Comparison of ENCODE assay signal across 31 mouse cellular contexts in genomic region chr2:86395114-86395513, GRCm38 (mm10). TPM values are rescaled to one million over a fixed set of nuclear protein-coding genes. Genes with fewer than 3 reads are reported as not detected.
"Had no signal": no experiment of that assay in that cellular context is flagged by ENCODE, and none has a peak within 500 bp of the region (broad histone marks: within the 10 kb centered on the region; RNA-seq: fewer than 3 reads in every experiment).

No protein-coding gene starts in this region.

- H3K4me1 ChIP-seq: heart, embryonic 10.5 days; heart, embryonic 12.5 days; hindbrain, embryonic 10.5 days; hindbrain, embryonic 15.5 days; intestine, embryonic 15.5 days; limb, embryonic 12.5 days; liver, embryonic 13.5 days; liver, embryonic 15.5 days had no signal

- H3K9me3 ChIP-seq: heart, embryonic 10.5 days; heart, embryonic 12.5 days; hindbrain, embryonic 10.5 days; hindbrain, embryonic 15.5 days; intestine, embryonic 15.5 days; limb, embryonic 12.5 days; liver, embryonic 13.5 days; liver, embryonic 15.5 days had no signal

- H3K27me3 ChIP-seq: heart, embryonic 12.5 days; hindbrain, embryonic 15.5 days; intestine, embryonic 15.5 days; limb, embryonic 12.5 days; liver, embryonic 13.5 days; liver, embryonic 15.5 days had no signal

- H3K36me3 ChIP-seq: heart, embryonic 10.5 days; heart, embryonic 12.5 days; hindbrain, embryonic 10.5 days; hindbrain, embryonic 15.5 days; intestine, embryonic 15.5 days; limb, embryonic 12.5 days; liver, embryonic 13.5 days; liver, embryonic 15.5 days had no signal

- H3K9ac ChIP-seq: heart, embryonic 12.5 days; hindbrain, embryonic 15.5 days; intestine, embryonic 15.5 days; limb, embryonic 12.5 days; liver, embryonic 13.5 days; liver, embryonic 15.5 days had no signal

- H3K4me2 ChIP-seq: heart, embryonic 12.5 days; hindbrain, embryonic 15.5 days; intestine, embryonic 15.5 days; limb, embryonic 12.5 days; liver, embryonic 11.5 days; liver, embryonic 13.5 days; liver, embryonic 15.5 days had no signal

- ATAC-seq: inflammation-experienced regulatory T-cells, adult 6 months; intestine, embryonic 15.5 days; intestine, postnatal 0 days had no signal

- DNase-seq: gastrocnemius, adult 2 months; gastrocnemius, postnatal 10 days; gastrocnemius, postnatal 25 days; heart, adult 18-20 months; heart, postnatal 10 days; heart, postnatal 4 days; kidney, adult 18-20 months; kidney, adult 8-10 months; kidney, postnatal 10 days; kidney, postnatal 25 days; kidney, postnatal 4 days; liver; liver, embryonic 13.5 days had no signal

- H3K27ac ChIP-seq: gastrocnemius, adult 2 months; heart, embryonic 10.5 days; hindbrain, embryonic 10.5 days; hindbrain, embryonic 15.5 days; intestine, embryonic 15.5 days; layer of hippocampus, adult 2 months; left cerebral cortex, adult 2 months; limb, embryonic 12.5 days; liver, embryonic 13.5 days; liver, embryonic 15.5 days had no signal

- H3K4me3 ChIP-seq: gastrocnemius, adult 2 months; heart, embryonic 10.5 days; heart, embryonic 12.5 days; hindbrain, embryonic 10.5 days; hindbrain, embryonic 15.5 days; intestine, embryonic 15.5 days; layer of hippocampus, adult 2 months; left cerebral cortex, adult 2 months; limb, embryonic 12.5 days; liver, embryonic 13.5 days; liver, embryonic 15.5 days had no signal

RNA-seq across cellular contexts. Expression of gene Olfr1058, which starts 6.8 kb away (rescaled TPM):
- polyA plus RNA-seq: frontal cortex, adult 2 months; heart, embryonic 10.5 days; heart, embryonic 12.5 days; heart, embryonic 14.5 days; heart, embryonic 16.5 days; hindbrain, embryonic 10.5 days; hindbrain, embryonic 15.5 days; inflammation-experienced regulatory T-cells, adult 6 months; intestine, embryonic 15.5 days; intestine, postnatal 0 days; kidney, embryonic 14.5 days; kidney, embryonic 16.5 days; limb, embryonic 12.5 days; limb, embryonic 14.5 days; liver, embryonic 11.5 days; liver, embryonic 13.5 days; liver, embryonic 15.5 days had no signal

RNA-seq across cellular contexts. Expression of gene Olfr1057, which starts 16.9 kb away (rescaled TPM):
- polyA plus RNA-seq: frontal cortex, adult 2 months; heart, embryonic 10.5 days; heart, embryonic 12.5 days; heart, embryonic 14.5 days; heart, embryonic 16.5 days; hindbrain, embryonic 10.5 days; hindbrain, embryonic 15.5 days; inflammation-experienced regulatory T-cells, adult 6 months; intestine, embryonic 15.5 days; intestine, postnatal 0 days; kidney, embryonic 14.5 days; kidney, embryonic 16.5 days; limb, embryonic 12.5 days; limb, embryonic 14.5 days; liver, embryonic 11.5 days; liver, embryonic 13.5 days; liver, embryonic 15.5 days had no signal

RNA-seq across cellular contexts. Expression of gene Olfr1061, which starts 18.7 kb away (rescaled TPM):
- polyA plus RNA-seq: frontal cortex, adult 2 months; heart, embryonic 10.5 days; heart, embryonic 12.5 days; heart, embryonic 14.5 days; heart, embryonic 16.5 days; hindbrain, embryonic 10.5 days; hindbrain, embryonic 15.5 days; inflammation-experienced regulatory T-cells, adult 6 months; intestine, embryonic 15.5 days; intestine, postnatal 0 days; kidney, embryonic 14.5 days; kidney, embryonic 16.5 days; limb, embryonic 12.5 days; limb, embryonic 14.5 days; liver, embryonic 11.5 days; liver, embryonic 13.5 days; liver, embryonic 15.5 days had no signal

RNA-seq across cellular contexts. Expression of gene Olfr1062, which starts 31.4 kb away (rescaled TPM):
- polyA plus RNA-seq: frontal cortex, adult 2 months; heart, embryonic 10.5 days; heart, embryonic 12.5 days; heart, embryonic 14.5 days; heart, embryonic 16.5 days; hindbrain, embryonic 10.5 days; hindbrain, embryonic 15.5 days; inflammation-experienced regulatory T-cells, adult 6 months; intestine, embryonic 15.5 days; intestine, postnatal 0 days; kidney, embryonic 14.5 days; kidney, embryonic 16.5 days; limb, embryonic 12.5 days; limb, embryonic 14.5 days; liver, embryonic 11.5 days; liver, embryonic 13.5 days; liver, embryonic 15.5 days had no signal

RNA-seq across cellular contexts. Expression of gene Olfr1056, which starts 32.8 kb away (rescaled TPM):
- polyA plus RNA-seq: frontal cortex, adult 2 months; heart, embryonic 10.5 days; heart, embryonic 12.5 days; heart, embryonic 14.5 days; heart, embryonic 16.5 days; hindbrain, embryonic 10.5 days; hindbrain, embryonic 15.5 days; inflammation-experienced regulatory T-cells, adult 6 months; intestine, embryonic 15.5 days; intestine, postnatal 0 days; kidney, embryonic 14.5 days; kidney, embryonic 16.5 days; limb, embryonic 12.5 days; limb, embryonic 14.5 days; liver, embryonic 11.5 days; liver, embryonic 13.5 days; liver, embryonic 15.5 days had no signal
